8 mouse cellular contexts compared by ENCODE assay signal in the genomic region with DNA sequence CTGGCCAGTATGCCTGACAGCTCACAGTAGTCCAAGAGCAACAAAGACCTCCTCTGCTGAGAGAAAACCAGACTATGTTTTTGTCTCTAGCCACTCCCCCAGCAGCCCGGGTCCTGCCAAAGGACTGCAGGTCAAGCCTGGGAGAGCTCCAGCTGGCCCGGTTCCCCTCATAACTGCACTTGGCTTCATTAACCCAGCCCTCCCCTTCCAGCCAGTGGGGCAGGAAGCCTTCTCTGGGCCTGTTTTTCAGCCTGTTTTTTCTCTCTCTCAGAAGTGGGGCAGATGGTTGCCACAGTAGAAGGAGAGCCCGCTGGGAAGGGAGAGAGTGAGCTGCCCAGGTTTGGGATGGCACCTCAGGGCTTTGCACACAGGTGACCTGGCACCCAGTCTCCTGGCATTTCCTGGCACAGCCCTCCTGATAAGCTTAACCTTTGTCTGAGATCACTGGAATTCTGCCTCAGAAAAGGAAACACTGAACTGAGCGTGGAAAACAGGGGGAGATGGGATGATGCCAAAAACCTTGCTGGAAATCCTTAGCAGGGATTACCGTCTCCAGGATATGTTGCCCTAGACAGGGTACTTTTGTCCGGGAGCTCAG.
A peak's percentile ranks its signal among the peaks of the same experiment; 100 is the strongest.
DNase-seq lines count a peak whose midpoint lies in the region; ATAC-seq and TF ChIP-seq lines count a peak whose summit lies in the region.
"Had no signal": no experiment of that assay in that cellular context is flagged by ENCODE, and none has a peak within 500 bp of the region (broad histone marks: within the 10 kb centered on the region; RNA-seq: fewer than 3 reads in every experiment).

No protein-coding gene starts in this region.

- ATAC-seq in neural tube, embryonic 15.5 days (ENCODE audit: low FRiP score), result peak; percentile 76

- 13% methylated on average over 6 of the region's 6 CpGs for WGBS in kidney, adult 2 months
- 40% methylated on average over 6 of the region's 6 CpGs for WGBS in neural tube, embryonic 15.5 days

- H3K27me3 ChIP-seq in kidney, adult 2 months (replicated peaks; ENCODE audit: control insufficient read depth, insufficient read depth, low read length), result no peaks in the 10 kb centered on the region
- H3K27me3 ChIP-seq in neural tube, embryonic 15.5 days (replicated peaks), result no peaks in the 10 kb centered on the region
- H3K27me3 ChIP-seq: midbrain, embryonic 12.5 days had no signal

- peak; percentile 90 for DNase-seq in brain, embryonic 14.5 days (ENCODE audit: low read depth)
- peak; percentile 33 for DNase-seq in embryo, embryonic 11 days
- DNase-seq in heart, adult 18-20 months, result peak; percentile 93 to 96
- peak; percentile 97 for DNase-seq in kidney, adult 2 months
- peak; percentile 95 for DNase-seq in left cerebral cortex, postnatal 4 days
- peak; percentile 53 to 85 for DNase-seq in urinary bladder, postnatal 36 days (ENCODE audit: low spot score in 2 of 2)

- TF ChIP-seq CTCF in brain, embryonic 14.5 days (IDR thresholded peaks at IDR 0.05; ENCODE audit: borderline replicate concordance, extremely low read depth, insufficient read depth, insufficient read length), result no peak
- no peak for TF ChIP-seq CTCF in kidney, adult 2 months (conservative IDR thresholded peaks at IDR 0.05; ENCODE audit: insufficient read depth, insufficient read length, low read depth, low read length)

- H3K4me1 ChIP-seq in kidney, adult 2 months (ENCODE audit: control insufficient read depth, insufficient read depth, low read length), result peaks cover 11% of the 10 kb centered on the region
- H3K4me1 ChIP-seq in neural tube, embryonic 15.5 days, result peaks cover 22% of the 10 kb centered on the region

- H3K9me3 ChIP-seq in neural tube, embryonic 15.5 days (replicated peaks), result no peaks in the 10 kb centered on the region
- H3K9me3 ChIP-seq: midbrain, embryonic 12.5 days had no signal

- H3K4me3 ChIP-seq in kidney, adult 2 months (ENCODE audit: insufficient read depth, low read depth, low read length), result no peak overlapping the region
- H3K4me3 ChIP-seq in neural tube, embryonic 15.5 days (replicated peaks), result no peak overlapping the region
- H3K4me3 ChIP-seq: midbrain, embryonic 12.5 days had no signal

- H3K4me2 ChIP-seq in neural tube, embryonic 15.5 days, result no peak overlapping the region
- H3K4me2 ChIP-seq: midbrain, embryonic 12.5 days had no signal

- peak overlapping the region; percentile 92 for H3K27ac ChIP-seq in kidney, adult 2 months (ENCODE audit: insufficient read depth, low read depth, low read length)
- peak overlapping the region; percentile 65 for H3K27ac ChIP-seq in neural tube, embryonic 15.5 days (replicated peaks)
- H3K27ac ChIP-seq: midbrain, embryonic 12.5 days had no signal

- H3K36me3 ChIP-seq in kidney, adult 2 months (ENCODE audit: control insufficient read depth, insufficient read depth, low read length), result no peaks in the 10 kb centered on the region
- no peaks in the 10 kb centered on the region for H3K36me3 ChIP-seq in neural tube, embryonic 15.5 days
- H3K36me3 ChIP-seq: midbrain, embryonic 12.5 days had no signal

- TF ChIP-seq POLR2A in brain, embryonic 14.5 days (IDR thresholded peaks at IDR 0.05; ENCODE audit: borderline replicate concordance, extremely low read depth, insufficient read depth, insufficient read length, poor library complexity, severe bottlenecking), result no peak
- no peak for TF ChIP-seq POLR2A in kidney, adult 2 months (IDR thresholded peaks at IDR 0.05; ENCODE audit: low read depth, low read length)

- H3K9ac ChIP-seq in neural tube, embryonic 15.5 days (replicated peaks), result no peak overlapping the region
- H3K9ac ChIP-seq: midbrain, embryonic 12.5 days had no signal

- intact Hi-C loops in left cerebral cortex, postnatal 4 days (cut with DNase I), result no loop called here

Comparison
In these comparisons a context has a peak if more than half of its experiments do, and no peak if none do; other contexts are left out.
1. DNase-seq: peak in every context shown above with its lines; median percentile 97 in kidney, adult 2 months; 95 in left cerebral cortex, postnatal 4 days; 94 in heart, adult 18-20 months; 90 in brain, embryonic 14.5 days; 69 in urinary bladder, postnatal 36 days; 33 in embryo, embryonic 11 days.